Mouse (Mus musculus) 416B (cell line): ENCODE data around the gene Prl8a2.

ENCODE experiments used
- DNase-seq: peaks from one replicate; pipeline ENCODE4 v3.0.0; 2011; ENCODE audit warnings: low read depth

Gene Prl8a2

GRCm38 (mm10) chr13:27345373-27345772 lies at the start of gene Prl8a2:
Prl8a2 (plus strand) TSS chr13:27345673.
- DNase-seq = no peak

GRCm38 (mm10) chr13:27312334-27313225 lies 32.9 kb upstream of the Prl8a2 start, which contains the start of gene Prl6a1:
Prl6a1 (plus strand) TSS chr13:27312627.
- no peak for DNase-seq

- DNase-seq = no peak
These were observed 10.5 kb upstream of the Prl8a2 start for GRCm38 (mm10) chr13:27334989-27335388.

- no peak for DNase-seq
These were observed 2.7 kb upstream of the Prl8a2 start for GRCm38 (mm10) chr13:27342733-27343275.

GRCm38 (mm10) chr13:27390746-27391145 lies 45.3 kb downstream of the Prl8a2 start, which contains the start of gene Prl2b1:
Prl2b1 (minus strand) TSS chr13:27390846.
- DNase-seq = no peak

- no peak for DNase-seq
These were observed 53.7 kb downstream of the Prl8a2 start for GRCm38 (mm10) chr13:27399061-27399724.
